Mouse (Mus musculus): ENCODE measurements around the gene Btd.

Btd gene

GRCm38 (mm10) chr14:31666931-31667705 lies 26.3 kb downstream of the Btd start:
- DNase-seq: peak; percentile 34

DNA sequence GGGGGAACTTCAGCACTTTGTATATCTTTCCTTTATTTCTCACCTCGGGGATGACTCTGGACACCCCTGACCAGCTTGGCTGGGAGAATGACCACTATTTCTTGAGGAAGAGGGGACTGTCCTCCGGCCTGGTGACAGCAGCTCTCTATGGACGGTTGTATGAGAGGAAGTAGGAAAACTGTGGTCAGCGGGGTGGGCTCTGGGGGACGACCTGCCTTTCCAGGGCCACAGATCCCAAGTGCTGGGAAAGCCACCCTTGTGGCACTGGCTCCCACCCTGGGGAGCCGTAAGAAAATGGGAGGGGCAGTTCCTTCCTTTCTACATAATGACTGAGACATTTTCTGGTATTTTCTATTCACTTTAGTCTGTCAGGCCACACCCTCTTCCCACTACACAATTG lies 26.9 kb downstream of the Btd start:
- peak; percentile 30 for DNase-seq

GRCm38 (mm10) chr14:31668326-31668725 lies 27.5 kb downstream of the Btd start:
- no peak for DNase-seq

DNA sequence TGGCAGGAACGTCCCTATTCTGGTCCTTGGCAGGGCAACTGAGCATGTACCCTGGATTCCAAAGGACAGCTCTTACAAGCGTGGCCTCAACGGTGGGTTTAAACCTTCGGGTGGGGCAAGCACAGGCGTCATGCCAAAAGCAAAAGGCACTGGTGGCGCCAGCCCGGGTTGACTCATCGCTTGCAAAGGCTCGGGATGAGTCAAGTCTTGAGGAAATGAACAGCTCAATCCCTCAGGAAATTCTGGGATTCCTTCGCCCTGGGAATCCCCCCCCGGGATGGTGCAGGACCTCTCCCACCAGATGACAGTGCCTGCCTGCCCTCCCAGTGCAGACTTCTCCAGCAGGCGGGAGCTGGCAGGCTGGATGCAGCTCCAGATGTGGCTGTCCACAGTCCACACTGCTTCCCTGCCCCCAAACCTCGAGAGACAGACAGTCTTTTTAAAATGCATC lies 28.4 kb downstream of the Btd start:
- DNase-seq: peak; percentile 74

DNA sequence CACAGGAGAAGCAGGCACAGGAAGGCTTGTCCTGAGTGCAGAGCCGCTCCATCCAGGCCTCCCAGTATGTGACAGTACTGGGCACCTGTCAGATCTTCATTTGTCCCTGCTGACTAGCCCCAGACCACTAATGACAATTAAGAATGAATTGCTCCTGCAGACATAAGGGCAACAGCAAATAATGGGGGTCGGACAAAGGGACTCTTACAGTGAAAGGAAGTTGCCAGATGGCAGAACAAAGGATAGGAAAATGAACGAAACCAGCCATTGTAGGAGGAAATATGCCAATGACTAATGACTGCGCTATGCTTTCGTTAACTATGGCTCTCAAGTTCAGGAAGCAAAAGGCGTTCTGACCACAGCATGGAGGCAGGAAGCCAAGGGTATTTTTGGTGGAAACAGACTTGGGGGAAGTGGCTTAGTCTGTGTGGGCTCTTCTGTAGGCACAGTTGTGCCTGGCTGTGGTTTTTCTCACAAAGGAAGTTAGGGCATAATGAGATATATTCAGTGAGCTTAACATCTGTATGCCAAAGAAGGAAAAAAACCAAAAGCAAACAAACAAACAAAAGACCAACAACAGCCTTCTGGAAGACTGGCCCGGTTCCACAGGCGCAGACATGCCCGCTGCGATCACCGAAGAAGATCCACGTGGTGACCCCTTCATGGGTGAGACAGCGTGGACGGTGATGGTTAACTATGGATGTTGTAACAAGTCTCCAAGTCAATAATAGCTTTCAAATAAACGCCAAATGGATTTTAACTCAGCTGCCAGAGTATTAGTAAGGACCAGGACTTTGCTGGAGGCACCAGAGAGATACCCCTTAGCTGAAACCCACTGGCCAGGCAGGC lies 29.0 kb downstream of the Btd start:
- peak; percentile 56 for DNase-seq

- no peak for DNase-seq
Measured at GRCm38 (mm10) chr14:31671635-31672320, 30.9 kb downstream of the Btd start.

DNA sequence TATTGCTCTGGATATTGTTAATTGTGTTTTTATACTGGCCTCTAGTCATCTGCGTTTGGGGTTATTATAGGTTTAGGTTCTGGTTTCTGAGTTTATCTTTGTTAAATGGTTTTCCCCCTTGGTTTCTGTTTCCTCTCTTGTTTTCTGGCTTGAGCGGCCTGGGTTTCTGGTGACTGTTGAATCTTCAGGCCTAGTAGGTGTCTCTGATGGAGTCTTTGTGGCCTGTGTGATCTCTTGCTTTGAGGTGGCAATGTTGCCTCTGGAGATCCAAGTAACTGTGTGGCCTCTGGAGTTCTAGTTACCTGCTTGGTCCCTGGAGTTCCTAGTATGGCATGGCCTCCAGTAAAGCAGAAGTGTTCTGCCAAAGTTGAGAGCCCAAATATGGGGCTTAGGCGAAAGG lies 39.8 kb downstream of the Btd start:
- DNase-seq: no peak

DNA sequence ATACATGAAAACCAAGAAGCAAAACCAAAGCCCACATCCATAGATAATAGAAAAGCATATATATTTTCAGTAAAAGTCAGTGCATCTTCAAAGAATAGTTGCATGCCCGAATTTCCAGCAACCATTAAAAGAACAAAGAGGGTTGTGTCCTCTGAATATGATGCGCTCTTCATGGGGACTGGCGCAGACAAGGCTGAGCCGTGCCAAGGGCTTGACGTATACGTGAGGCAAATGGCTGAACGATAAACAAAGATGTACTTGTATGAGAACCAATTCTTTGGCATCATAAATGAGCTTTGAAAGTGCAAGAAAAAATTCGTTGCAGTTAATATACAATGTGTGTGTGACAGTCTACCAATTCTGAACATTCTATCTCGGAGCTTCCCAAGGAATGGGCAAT lies 40.5 kb downstream of the Btd start:
- no peak for DNase-seq

DNA sequence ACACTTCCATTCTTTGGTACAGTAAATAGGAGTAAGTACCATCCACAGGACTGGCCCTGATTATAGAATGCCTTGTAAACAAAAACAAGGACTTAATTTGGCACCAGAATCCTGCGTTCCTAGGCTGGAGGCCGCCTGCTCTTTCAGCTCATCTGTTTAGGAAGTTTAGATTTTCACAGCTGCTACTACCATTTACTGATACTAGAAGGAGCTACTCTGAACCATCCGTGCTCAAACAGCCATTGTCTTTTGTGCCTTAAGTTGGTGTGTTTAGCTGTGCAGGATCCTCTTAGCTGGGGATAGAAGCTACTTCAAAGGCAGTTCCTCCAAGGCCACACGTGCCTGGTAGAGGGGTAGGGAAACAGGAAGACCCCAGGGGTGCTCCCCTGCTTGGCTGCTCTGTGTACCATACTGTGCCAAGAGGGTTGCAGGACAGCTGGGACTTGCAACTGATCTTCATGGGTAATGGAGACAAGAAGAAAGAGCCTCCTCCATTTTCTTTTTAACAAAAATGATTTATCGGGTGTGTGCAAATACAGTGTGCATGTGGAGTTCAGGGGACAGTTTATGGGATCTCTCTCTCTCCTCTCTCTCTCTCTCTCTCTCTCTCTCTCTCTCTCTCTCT lies 41.2 kb downstream of the Btd start:
- no peak for DNase-seq

DNA sequence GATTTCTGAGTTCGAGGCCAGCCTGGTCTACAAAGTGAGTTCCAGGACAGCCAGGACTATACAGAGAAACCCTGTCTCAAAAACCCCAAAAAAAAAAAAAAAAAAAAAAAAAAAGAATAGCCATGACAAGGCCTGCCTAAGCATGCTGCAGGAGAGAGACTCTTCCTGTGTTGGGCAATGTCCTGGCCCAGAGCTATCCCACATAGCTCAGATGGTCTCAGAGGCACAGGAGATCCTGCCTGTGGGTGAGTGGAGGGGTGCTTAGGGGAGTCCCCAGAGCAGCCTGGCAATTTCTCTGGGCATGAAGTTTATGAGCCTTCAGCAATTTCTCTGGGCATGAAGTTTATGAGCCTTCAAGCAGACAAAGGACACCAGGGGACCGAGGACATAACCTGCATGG lies 42.8 kb downstream of the Btd start:
- DNase-seq: no peak

DNA sequence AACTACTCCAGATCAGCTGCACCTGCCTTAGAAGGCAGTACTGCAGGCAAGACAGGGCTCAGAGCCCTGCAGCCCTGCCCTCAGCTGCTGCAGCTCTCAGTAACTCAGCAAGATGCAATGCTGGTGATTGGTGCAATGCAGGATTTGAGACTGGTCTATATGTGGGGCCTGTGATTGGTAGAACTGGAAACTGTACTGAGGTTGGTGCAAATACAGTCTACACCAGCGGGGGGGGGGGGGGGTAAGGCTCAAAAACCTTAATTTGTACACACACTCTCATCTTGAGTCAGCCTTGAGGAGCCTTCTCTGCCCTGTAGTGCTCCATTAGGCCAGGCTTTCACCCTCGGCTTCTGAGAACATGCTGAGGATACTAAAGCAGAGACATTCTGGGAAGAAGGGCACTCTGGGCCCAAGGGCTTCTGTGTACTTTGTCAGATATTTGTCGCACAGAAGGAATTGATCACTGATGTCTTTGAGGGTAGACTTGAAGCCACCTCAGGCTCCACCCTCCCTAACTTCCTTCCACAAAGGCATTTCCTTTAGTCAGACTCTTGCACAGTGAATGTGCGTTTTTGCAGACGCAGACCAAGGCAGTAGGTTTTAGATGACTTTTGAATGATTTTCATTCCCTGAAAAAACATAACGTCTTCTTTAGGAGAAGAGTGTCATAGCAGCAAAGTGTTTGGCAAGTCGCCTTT lies 43.7 kb downstream of the Btd start:
- no peak for DNase-seq

DNA sequence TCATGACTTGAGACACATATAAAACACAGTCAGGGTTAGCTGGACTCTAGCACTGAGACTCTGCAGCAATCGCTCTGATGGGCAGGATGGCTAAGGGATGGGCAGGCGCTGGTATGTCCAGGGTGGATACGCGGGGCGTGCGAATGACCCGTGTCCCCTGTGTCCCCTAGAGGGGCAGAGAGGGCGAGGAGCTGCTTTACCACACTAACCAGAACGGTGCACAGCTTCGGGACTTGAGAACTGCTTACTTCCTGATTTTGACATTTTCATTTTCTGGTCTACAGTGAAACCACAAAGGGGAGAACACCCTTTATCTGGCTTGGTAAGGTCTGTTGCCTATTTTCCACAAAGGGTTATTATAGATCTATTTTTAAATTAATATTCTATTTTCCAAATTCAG lies 44.9 kb downstream of the Btd start:
- no peak for DNase-seq

GRCm38 (mm10) chr14:31686231-31686630 lies 45.4 kb downstream of the Btd start:
- no peak for DNase-seq

GRCm38 (mm10) chr14:31692536-31692935 lies 51.7 kb downstream of the Btd start:
- DNase-seq: no peak

GRCm38 (mm10) chr14:31696206-31696984 lies 55.6 kb downstream of the Btd start:
- DNase-seq: no peak

DNA sequence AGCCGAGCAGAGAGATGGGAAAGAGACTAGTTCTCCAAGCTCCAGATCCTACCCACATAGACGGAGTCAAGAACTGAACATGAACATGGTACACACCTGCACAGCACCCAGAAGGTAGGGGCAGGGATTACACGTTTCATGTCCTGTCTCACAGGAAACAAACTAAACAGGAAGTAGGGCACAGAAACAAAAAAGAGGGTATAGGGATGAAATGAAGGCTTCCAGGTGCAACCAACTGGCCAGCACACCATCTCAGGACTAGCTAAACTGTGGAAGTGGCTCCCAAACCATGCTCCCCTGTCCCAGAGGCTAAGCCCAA lies 56.1 kb downstream of the Btd start:
- no peak for DNase-seq

DNA sequence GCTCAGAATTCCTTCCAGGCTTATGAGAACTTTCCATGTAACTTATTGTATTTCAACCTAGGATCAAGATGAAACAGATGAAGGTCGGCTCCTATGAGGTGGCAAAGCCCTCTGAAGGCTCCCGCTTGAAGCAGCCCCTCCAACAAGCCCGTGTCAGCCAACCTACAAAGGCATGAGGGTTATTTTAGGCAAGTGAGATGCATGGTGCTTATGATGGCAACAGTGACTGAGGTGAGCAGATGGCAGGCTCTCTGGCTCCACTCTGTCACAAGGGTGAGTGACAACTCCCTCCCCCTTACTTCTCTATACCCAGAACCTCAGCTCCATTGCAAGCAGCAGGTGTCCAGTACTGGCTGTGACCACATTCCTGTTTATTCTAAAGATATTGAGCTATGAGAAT lies 56.5 kb downstream of the Btd start:
- no peak for DNase-seq

GRCm38 (mm10) chr14:31697755-31698154 lies 56.9 kb downstream of the Btd start:
- DNase-seq: no peak

GRCm38 (mm10) chr14:31700376-31700775 lies 59.5 kb downstream of the Btd start:
- DNase-seq: no peak

DNA sequence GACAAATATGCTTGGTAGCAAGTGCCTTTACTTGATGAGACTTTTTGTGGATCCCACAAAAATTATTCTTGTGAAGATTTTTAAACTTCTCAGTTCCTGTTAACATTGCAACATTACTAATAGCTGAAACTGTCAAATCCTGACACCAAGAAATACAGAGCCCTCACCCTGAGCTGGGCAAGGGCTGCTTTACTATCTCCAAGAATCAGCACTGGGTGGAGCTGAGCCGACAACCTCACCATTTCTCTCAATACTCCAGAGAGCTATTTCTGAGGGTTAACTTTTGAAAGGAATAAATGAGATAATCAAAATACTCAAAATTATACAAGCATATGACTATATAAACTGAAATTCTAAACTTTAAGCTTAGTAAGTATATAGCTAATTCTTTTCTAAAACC lies 68.5 kb downstream of the Btd start:
- no peak for DNase-seq

DNA sequence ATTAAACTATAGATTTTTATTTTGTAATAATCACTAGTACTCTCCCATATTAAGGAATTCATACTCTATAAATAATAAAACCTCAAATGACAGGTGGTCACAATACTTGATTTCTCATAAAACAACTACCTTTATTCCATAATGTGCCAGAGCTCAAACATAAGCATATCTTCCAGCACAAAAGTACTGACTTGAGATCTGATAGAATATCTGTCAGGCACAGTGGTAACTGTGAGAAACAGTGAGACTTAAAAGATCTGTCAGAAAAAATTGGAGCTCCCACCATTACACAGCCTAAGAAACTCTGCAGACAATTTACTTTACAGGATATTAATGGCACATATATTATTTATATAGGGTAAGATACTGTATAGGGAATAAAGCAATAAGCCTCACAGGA lies 74.8 kb downstream of the Btd start:
- DNase-seq: no peak

DNA sequence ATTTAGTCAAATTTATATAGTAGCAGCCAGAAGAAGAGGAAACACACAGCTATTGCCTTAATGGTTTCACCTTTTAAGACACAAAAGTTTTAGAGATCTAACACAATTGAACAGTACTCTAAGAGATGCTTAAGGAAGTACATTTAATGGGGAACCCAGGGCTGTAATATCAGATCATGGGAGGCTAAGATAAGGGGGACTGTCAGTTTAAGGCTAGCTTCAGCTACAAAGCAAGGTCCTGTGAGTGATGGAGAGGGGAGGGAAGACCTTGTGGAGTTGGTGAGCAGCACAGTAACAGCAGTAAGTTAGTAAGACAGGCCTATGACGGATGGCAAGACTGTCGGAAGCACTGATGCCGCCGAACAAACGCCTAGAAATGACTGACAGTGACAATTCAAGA lies 76.5 kb downstream of the Btd start:
- DNase-seq: no peak
